Mouse (Mus musculus) stomach, postnatal 0 days (tissue): ENCODE results near the gene Ercc6l2.

Experiments used
- CTCF ChIP-seq: IDR thresholded peaks from 2 replicates; pipeline ENCODE4 v1.5.1; 2016; ENCODE audit warnings: antibody characterized with exemption, low read depth, mild to moderate bottlenecking, moderate library complexity
- EP300 ChIP-seq: optimal IDR thresholded peaks from 2 replicates; pipeline ENCODE3; 2016; ENCODE audit warnings: antibody characterized with exemption

DNA sequence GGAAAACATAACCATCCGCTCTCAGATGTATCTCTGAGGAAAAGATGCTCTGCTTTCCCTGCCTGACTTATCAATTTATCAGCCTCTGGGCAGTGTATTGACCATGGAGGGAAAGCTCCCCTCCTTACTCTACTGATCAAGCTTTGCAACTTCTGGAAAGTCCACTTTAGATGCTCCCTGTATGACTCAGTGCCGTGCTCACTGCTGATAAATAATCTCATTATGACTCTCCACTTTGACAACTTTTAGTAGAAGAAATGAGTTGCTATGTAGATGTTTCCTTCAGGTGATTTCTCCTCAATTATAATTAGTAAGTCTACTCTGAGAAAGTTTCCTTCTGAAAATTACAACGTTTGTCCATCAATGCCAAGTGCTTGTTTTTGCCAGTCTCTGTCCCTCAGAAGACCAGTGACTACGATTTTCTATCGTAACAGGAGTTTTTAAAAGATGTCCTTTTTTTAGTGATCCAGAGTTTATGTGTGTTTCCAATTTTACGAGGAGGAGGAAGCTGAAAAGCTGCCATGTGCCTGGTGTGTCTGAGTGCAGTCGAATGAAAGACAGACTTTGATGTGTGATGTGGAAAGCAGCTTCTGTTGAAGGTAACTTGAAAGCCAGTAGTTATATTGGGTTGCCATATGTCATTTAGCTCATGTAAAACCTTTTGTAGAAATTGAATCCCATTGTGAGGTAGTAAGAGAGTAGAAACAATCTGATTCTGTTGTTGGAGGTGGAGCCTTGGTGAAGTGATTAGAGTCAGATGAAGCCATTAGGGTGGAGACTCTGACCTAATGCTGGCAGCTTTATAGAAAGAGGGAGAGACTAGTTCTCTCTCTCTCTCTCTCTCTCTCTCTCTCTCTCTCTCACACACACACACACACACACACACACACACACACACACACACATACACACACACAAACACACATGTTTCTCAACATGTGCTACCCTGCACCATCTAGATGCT lies 21.4 kb upstream of the Ercc6l2 start:
- TF ChIP-seq CTCF = no peak
- no peak for TF ChIP-seq EP300
